Mouse (Mus musculus) testis, adult 2 months (tissue): Measurements from ENCODE around the gene Paip2b.

Experiments
- CTCF ChIP-seq: fragments of 200-500 bp; IDR thresholded peaks from 2 replicates; pipeline ENCODE4 v1.5.1; 2012; ENCODE audit warnings: low read depth, mild to moderate bottlenecking, inconsistent platforms, low read length, moderate library complexity; ENCODE audit not compliant: control insufficient read depth, insufficient read depth, insufficient replicate concordance
- POLR2A ChIP-seq: fragments of 200-500 bp; IDR thresholded peaks from 2 replicates; pipeline ENCODE4 v1.6.1; 2012; ENCODE audit warnings: low read depth, mild to moderate bottlenecking, inconsistent platforms, low read length, moderate library complexity; ENCODE audit not compliant: control insufficient read depth

GRCm38 (mm10) chr6:83779026-83779425 is 52.5 kb downstream of the Paip2b start:
- TF ChIP-seq CTCF (peak; percentile 59; the same call in 1 of the 2 replicates), POLR2A (no peak)
